Mouse (Mus musculus): ENCODE measurements around the gene H1foo. TPM values are rescaled to one million over a fixed set of nuclear protein-coding genes. Genes with fewer than 3 reads are reported as not detected.

H1foo gene
- polyA plus RNA-seq (2015; fragmentation: Nextera tagmentation; extraction: Ambion mirVana), result not detected in 2 replicates

DNA sequence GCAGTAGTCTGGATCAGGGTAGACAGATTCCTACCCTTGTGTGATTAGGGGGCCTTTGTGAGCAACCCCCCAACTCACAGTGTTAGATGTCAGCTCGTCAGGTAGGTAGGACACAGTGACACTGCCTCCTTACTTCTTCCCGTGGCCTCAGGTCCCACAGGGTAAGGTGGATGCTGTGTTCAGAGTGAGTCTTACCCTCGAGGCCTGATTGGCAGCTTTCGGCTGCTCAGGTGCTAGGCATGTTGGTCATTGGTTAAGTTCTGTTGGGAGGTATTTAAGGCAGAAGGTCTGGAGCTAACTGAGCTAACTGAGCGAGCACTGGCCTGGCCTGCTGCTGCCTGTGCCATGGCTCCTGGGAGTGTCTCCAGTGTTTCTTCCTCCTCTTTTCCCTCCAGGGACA is at the start of gene H1foo:
TSS of gene H1foo (plus strand) at position 301 of the 400 bp plus-strand sequence.
- no peak within 1 kb of the TSS for H3K4me3 ChIP-seq (replicated peaks)
- no peak within 1 kb of the TSS for H3K4me2 ChIP-seq
- no peak within 1 kb of the TSS for H3K9ac ChIP-seq
- H3K4me1 ChIP-seq, result 0 out of 2 replicates have a peak, but pooled peaks cover 4% of the 10 kb centered on the region
- no peak for ATAC-seq (ENCODE audit: insufficient read depth, low FRiP score, low read depth)
- H3K27ac ChIP-seq, result no peak within 1 kb of the TSS
- H3K36me3 ChIP-seq, result no peaks in the 10 kb centered on the region
- WGBS, result 88% methylated on average over 5 of the region's 5 CpGs
- no peaks in the 10 kb centered on the region for H3K9me3 ChIP-seq
- no peaks in the 10 kb centered on the region for H3K27me3 ChIP-seq (replicated peaks)

- no peak for ATAC-seq (ENCODE audit: insufficient read depth, low FRiP score, low read depth)
- Histone ChIP-seq H3K4me1 (peaks cover 8% of the 10 kb centered on the region), H3K36me3 (peaks cover 4% of the 10 kb centered on the region), H3K27me3 (replicated peaks) (no peaks in the 10 kb centered on the region), H3K27ac (no peak overlapping the region), H3K4me3 (replicated peaks) (no peak overlapping the region), H3K9me3 (no peaks in the 10 kb centered on the region), H3K4me2 (no peak overlapping the region), H3K9ac (no peak overlapping the region)
- 63% methylated on average over 1 of the region's 1 CpGs for WGBS
Observed at GRCm38 (mm10) chr6:115896346-115896745, 48.4 kb upstream of the H1foo start.

DNA sequence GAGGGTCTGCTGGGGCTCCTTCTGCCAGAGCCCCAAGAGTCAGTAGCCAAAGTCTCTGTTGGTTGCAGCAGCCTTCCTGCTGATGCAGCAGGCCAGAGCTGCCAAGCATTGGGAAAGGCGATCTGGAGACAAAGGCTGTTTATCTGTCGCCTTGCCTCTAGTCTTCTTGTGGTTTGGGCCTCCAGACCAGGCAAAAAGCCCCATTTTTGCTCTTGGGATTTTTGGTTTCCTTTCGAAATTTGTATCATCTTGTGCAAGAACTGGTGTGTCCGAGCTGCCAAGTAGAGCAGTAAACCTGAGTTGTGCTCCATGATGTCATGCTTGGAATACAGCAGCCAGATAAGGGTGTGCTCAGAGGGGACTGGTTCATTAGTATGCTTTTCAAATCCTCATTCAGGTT is 47.6 kb upstream of the H1foo start:
- Histone ChIP-seq H3K27ac (no peak overlapping the region), H3K9me3 (no peaks in the 10 kb centered on the region)

GRCm38 (mm10) chr6:115897926-115898520 is 46.7 kb upstream of the H1foo start:
- H3K27me3 ChIP-seq (replicated peaks), result no peaks in the 10 kb centered on the region
- H3K27ac ChIP-seq, result no peak overlapping the region
- no peaks in the 10 kb centered on the region for H3K9me3 ChIP-seq
- no peak overlapping the region for H3K4me3 ChIP-seq (replicated peaks)
- no peak overlapping the region for H3K9ac ChIP-seq
- no peak for ATAC-seq (ENCODE audit: insufficient read depth, low FRiP score, low read depth)
- 0 out of 2 replicates have a peak, but pooled peaks cover 5% of the 10 kb centered on the region for H3K4me1 ChIP-seq
- 82% methylated on average over 7 of the region's 7 CpGs for WGBS
- peaks cover 4% of the 10 kb centered on the region; the same call in 1 of the 2 replicates for H3K36me3 ChIP-seq
- no peak overlapping the region for H3K4me2 ChIP-seq

More for the DNA sequence above, 47.6 kb upstream of the H1foo start:
- Histone ChIP-seq H3K4me3 (replicated peaks) (no peak overlapping the region), H3K36me3 (peaks cover 4% of the 10 kb centered on the region), H3K4me2 (no peak overlapping the region), H3K4me1 (0 out of 2 replicates have a peak, but pooled peaks cover 5% of the 10 kb centered on the region), H3K27me3 (replicated peaks) (no peaks in the 10 kb centered on the region), H3K9ac (no peak overlapping the region)
- no peak for ATAC-seq (ENCODE audit: insufficient read depth, low FRiP score, low read depth)
- WGBS, result 69% methylated on average over 4 of the region's 4 CpGs

- peak; percentile 56; the same call in 1 of the 2 replicates for ATAC-seq (ENCODE audit: insufficient read depth, low FRiP score, low read depth)
- H3K9me3 ChIP-seq, result no peaks in the 10 kb centered on the region
- no peak overlapping the region; the same call in 1 of the 2 replicates for H3K9ac ChIP-seq
- H3K4me3 ChIP-seq (replicated peaks), result no peak overlapping the region
- H3K36me3 ChIP-seq, result 0 out of 2 replicates have a peak, but pooled peaks cover 3% of the 10 kb centered on the region
- no peak overlapping the region for H3K4me2 ChIP-seq
- peak overlapping the region; percentile 31; the same call in 1 of the 2 replicates for H3K27ac ChIP-seq
- H3K27me3 ChIP-seq (replicated peaks), result no peaks in the 10 kb centered on the region
- WGBS, result 16% methylated on average over 3 of the region's 3 CpGs
- H3K4me1 ChIP-seq, result 0 out of 2 replicates have a peak, but pooled peaks cover 5% of the 10 kb centered on the region
Observed at GRCm38 (mm10) chr6:115901062-115901461, 43.7 kb upstream of the H1foo start.

- no peak overlapping the region for H3K4me2 ChIP-seq
- peaks cover 6% of the 10 kb centered on the region; the same call in 1 of the 2 replicates for H3K36me3 ChIP-seq
- no peaks in the 10 kb centered on the region for H3K27me3 ChIP-seq (replicated peaks)
- no peaks in the 10 kb centered on the region for H3K9me3 ChIP-seq
- 77% methylated on average over 8 of the region's 8 CpGs for WGBS
- peak overlapping the region; percentile 31; the same call in 1 of the 2 replicates for H3K27ac ChIP-seq
- no peak overlapping the region; the same call in 1 of the 2 replicates for H3K9ac ChIP-seq
- no peak for ATAC-seq (ENCODE audit: insufficient read depth, low FRiP score, low read depth)
- H3K4me1 ChIP-seq, result 0 out of 2 replicates have a peak, but pooled peaks cover 5% of the 10 kb centered on the region
- H3K4me3 ChIP-seq (replicated peaks), result no peak overlapping the region
Observed at GRCm38 (mm10) chr6:115901489-115901931, 43.2 kb upstream of the H1foo start.

DNA sequence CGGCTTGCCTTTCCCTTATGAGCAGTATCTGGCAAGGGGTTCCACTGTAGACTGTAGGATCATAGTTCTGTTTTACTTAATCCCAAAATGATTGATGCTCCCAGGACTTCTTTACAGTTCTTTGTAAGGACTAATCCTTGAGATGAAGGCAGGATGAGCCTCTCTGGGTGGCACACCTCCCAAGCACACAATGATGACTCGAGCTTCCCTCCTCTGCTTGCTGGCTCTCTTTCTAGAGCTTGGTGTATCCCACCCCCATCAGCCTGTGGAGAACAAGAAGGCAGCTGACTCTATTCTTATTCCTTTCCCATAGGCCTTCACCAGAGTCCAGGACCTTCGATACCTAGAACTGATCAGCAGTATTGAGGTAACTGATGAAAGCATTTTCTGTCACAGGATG is 42.2 kb upstream of the H1foo start:
- no peak for ATAC-seq (ENCODE audit: insufficient read depth, low FRiP score, low read depth)
- Histone ChIP-seq H3K9me3 (no peaks in the 10 kb centered on the region), H3K4me1 (0 out of 2 replicates have a peak, but pooled peaks cover 5% of the 10 kb centered on the region), H3K4me3 (replicated peaks) (no peak overlapping the region), H3K4me2 (no peak overlapping the region), H3K36me3 (peaks cover 9% of the 10 kb centered on the region; the same call in 1 of the 2 replicates), H3K27ac (no peak overlapping the region), H3K9ac (no peak overlapping the region), H3K27me3 (replicated peaks) (no peaks in the 10 kb centered on the region)
- WGBS, result 76% methylated on average over 3 of the region's 3 CpGs

DNA sequence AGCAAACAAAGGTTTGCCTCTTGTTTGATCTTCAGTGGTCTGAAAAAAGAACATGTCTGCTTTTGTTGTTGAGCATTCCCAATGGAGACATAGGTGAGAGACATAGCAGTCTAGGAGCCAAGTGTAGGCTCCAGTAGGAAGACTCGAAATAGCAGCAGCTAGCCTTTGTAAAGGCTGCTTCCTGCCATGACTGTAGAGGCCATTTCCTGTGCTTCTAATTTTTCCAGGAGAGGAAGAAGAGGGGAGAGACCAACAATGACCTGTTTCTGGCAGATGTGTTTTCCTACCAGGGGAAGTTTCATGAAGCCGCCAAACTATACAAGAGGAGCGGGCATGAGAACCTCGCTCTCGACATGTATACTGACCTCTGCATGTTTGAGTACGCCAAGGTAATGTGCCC is 39.2 kb upstream of the H1foo start:
- 0 out of 2 replicates have a peak, but pooled peaks cover 5% of the 10 kb centered on the region for H3K4me1 ChIP-seq
- no peak overlapping the region for H3K27ac ChIP-seq
- H3K9ac ChIP-seq, result no peak overlapping the region
- H3K4me3 ChIP-seq (replicated peaks), result no peak overlapping the region
- no peak overlapping the region for H3K4me2 ChIP-seq
- 80% methylated on average over 6 of the region's 6 CpGs for WGBS
- no peaks in the 10 kb centered on the region for H3K9me3 ChIP-seq
- no peaks in the 10 kb centered on the region for H3K27me3 ChIP-seq (replicated peaks)
- peaks cover 9% of the 10 kb centered on the region; the same call in 1 of the 2 replicates for H3K36me3 ChIP-seq
- ATAC-seq (ENCODE audit: insufficient read depth, low FRiP score, low read depth), result no peak

GRCm38 (mm10) chr6:115906455-115906854 is 38.3 kb upstream of the H1foo start:
- H3K4me3 ChIP-seq (replicated peaks), result no peak overlapping the region
- no peak for ATAC-seq (ENCODE audit: insufficient read depth, low FRiP score, low read depth)
- no peak overlapping the region for H3K27ac ChIP-seq
- H3K4me2 ChIP-seq, result no peak overlapping the region
- H3K36me3 ChIP-seq, result peaks cover 9% of the 10 kb centered on the region; the same call in 1 of the 2 replicates
- H3K9ac ChIP-seq, result no peak overlapping the region
- H3K27me3 ChIP-seq (replicated peaks), result no peaks in the 10 kb centered on the region
- no peaks in the 10 kb centered on the region for H3K9me3 ChIP-seq
- 0 out of 2 replicates have a peak, but pooled peaks cover 3% of the 10 kb centered on the region for H3K4me1 ChIP-seq
- WGBS, result 71% methylated on average over 1 of the region's 1 CpGs

- no peak for ATAC-seq (ENCODE audit: insufficient read depth, low FRiP score, low read depth)
- no peak overlapping the region for H3K4me3 ChIP-seq (replicated peaks)
- 81% methylated on average over 2 of the region's 2 CpGs for WGBS
- H3K27me3 ChIP-seq (replicated peaks), result no peaks in the 10 kb centered on the region
- H3K4me1 ChIP-seq, result no peaks in the 10 kb centered on the region
- no peak overlapping the region for H3K4me2 ChIP-seq
- H3K9me3 ChIP-seq, result no peaks in the 10 kb centered on the region
- peaks cover 9% of the 10 kb centered on the region; the same call in 1 of the 2 replicates for H3K36me3 ChIP-seq
- no peak overlapping the region for H3K27ac ChIP-seq
- no peak overlapping the region for H3K9ac ChIP-seq
Observed at GRCm38 (mm10) chr6:115906871-115907270, 37.9 kb upstream of the H1foo start.

DNA sequence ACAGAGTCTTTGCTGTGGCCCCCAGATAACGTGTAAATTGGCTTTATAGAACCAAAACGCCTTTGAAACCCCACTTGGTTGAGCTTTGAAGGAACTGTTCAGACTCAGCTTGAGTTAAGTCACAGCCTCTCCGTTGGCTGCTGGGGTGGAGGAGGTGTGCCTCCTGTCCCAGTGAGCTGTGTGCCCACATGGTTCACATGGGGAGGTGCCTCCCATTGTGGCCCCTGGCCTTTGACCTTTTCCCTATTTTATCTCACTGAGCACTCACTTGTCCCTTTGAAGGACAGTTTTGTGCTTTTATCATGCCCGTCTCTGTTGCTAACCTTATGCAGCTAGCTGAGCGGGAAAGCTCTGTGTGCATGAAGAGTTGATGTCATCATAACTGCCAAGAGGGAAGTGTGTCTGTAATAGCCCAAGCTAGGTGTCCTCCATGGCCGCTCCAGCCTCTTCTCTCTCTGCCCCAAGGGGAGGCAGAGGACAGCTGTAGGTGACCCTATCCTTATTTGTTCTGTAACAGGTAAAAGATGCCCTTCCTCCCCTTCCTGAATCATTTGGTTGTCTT is 36.2 kb upstream of the H1foo start:
- Histone ChIP-seq H3K4me1 (no peaks in the 10 kb centered on the region), H3K9ac (no peak overlapping the region)
- no peak for ATAC-seq (ENCODE audit: insufficient read depth, low FRiP score, low read depth)

GRCm38 (mm10) chr6:115909052-115909451 is 35.7 kb upstream of the H1foo start:
- 70% methylated on average over 3 of the region's 3 CpGs for WGBS
- H3K4me3 ChIP-seq (replicated peaks), result no peak overlapping the region
- H3K36me3 ChIP-seq, result peaks cover 9% of the 10 kb centered on the region; the same call in 1 of the 2 replicates
- no peaks in the 10 kb centered on the region for H3K4me1 ChIP-seq
- H3K9me3 ChIP-seq, result no peaks in the 10 kb centered on the region
- ATAC-seq (ENCODE audit: insufficient read depth, low FRiP score, low read depth), result no peak
- H3K9ac ChIP-seq, result no peak overlapping the region
- no peak overlapping the region for H3K4me2 ChIP-seq
- H3K27ac ChIP-seq, result peak overlapping the region; percentile 48
- no peaks in the 10 kb centered on the region for H3K27me3 ChIP-seq (replicated peaks)

More for the DNA sequence above, 36.2 kb upstream of the H1foo start:
- Histone ChIP-seq H3K27me3 (replicated peaks) (no peaks in the 10 kb centered on the region), H3K36me3 (peaks cover 9% of the 10 kb centered on the region; the same call in 1 of the 2 replicates), H3K4me2 (no peak overlapping the region), H3K4me3 (replicated peaks) (no peak overlapping the region), H3K27ac (no peak overlapping the region), H3K9me3 (no peaks in the 10 kb centered on the region)
- 46% methylated on average over 6 of the region's 6 CpGs for WGBS

All from stomach, embryonic 15.5 days (tissue).